In the genomic region with DNA sequence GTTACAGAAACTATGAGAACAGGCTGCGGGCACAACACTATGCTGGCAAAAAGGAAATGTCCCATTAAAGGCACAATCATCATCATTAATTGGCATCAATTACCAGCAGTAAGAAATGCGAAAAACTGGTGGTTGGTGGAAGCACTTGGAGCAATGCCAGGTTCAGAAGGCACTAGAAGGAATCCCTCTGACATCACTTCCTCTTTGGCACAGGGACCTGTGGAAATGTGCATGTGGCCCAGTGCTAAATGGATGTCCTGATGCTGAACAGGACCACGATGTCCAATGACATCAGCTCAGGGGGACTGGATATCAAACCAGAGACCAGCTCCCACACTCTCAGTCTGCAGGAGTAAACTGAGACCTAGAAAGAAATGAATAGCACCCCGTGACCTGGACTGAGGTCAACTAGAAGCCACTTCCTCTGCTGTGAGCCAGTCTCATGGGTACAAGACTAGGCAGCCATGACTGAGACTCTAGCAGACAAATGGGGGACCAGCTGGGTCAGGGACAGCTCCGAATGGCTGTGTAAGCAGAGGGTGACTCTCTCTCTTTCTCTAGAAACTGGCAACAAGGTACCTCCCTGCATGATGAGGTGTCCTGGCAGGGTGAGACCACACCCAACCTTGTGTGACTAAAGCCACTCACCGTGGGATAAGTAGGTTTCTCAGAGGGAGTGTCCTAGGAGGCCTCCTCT, we compare ENCODE assay signal across 16 mouse cellular contexts.
"Had no signal": no experiment of that assay in that cellular context is flagged by ENCODE, and none has a peak within 500 bp of the region (broad histone marks: within the 10 kb centered on the region; RNA-seq: fewer than 3 reads in every experiment).

No protein-coding gene starts in this region.

- H3K27ac ChIP-seq: layer of hippocampus, adult 2 months; limb, embryonic 13.5 days; liver, embryonic 15.5 days; lung, embryonic 15.5 days; midbrain, embryonic 15.5 days; neural tube, embryonic 13.5 days had no signal

- DNase-seq: kidney, adult 11 months; kidney, adult 9 months; kidney, postnatal 10 days; kidney, postnatal 4 days; left cerebral cortex, postnatal 4 days; lung, postnatal 36 days; retina, postnatal 1 day; thymus, adult 18-20 months; thymus, postnatal 25 days had no signal

- H3K9me3 ChIP-seq: limb, embryonic 13.5 days; liver, embryonic 15.5 days; lung, embryonic 15.5 days; midbrain, embryonic 15.5 days; neural tube, embryonic 13.5 days had no signal

- H3K9ac ChIP-seq: limb, embryonic 13.5 days; liver, embryonic 15.5 days; lung, embryonic 15.5 days; midbrain, embryonic 15.5 days; neural tube, embryonic 13.5 days had no signal

- H3K27me3 ChIP-seq: limb, embryonic 13.5 days; lung, embryonic 15.5 days had no signal

- H3K36me3 ChIP-seq: limb, embryonic 13.5 days; liver, embryonic 15.5 days; lung, embryonic 15.5 days; midbrain, embryonic 15.5 days; neural tube, embryonic 13.5 days had no signal

- H3K4me2 ChIP-seq: limb, embryonic 13.5 days; liver, embryonic 15.5 days; lung, embryonic 15.5 days; midbrain, embryonic 11.5 days; midbrain, embryonic 15.5 days; neural tube, embryonic 13.5 days had no signal

- H3K4me3 ChIP-seq: layer of hippocampus, adult 2 months; limb, embryonic 13.5 days; liver, embryonic 15.5 days; lung, embryonic 15.5 days; midbrain, embryonic 15.5 days; neural tube, embryonic 13.5 days had no signal

- ATAC-seq: midbrain, embryonic 15.5 days had no signal

- H3K4me1 ChIP-seq: midbrain, embryonic 15.5 days had no signal
